Mouse (Mus musculus) cerebellum, adult 9-10 months (tissue): ENCODE measurements around the gene Sertad2.

Experiments used
- DNase-seq: peaks from one replicate; pipeline ENCODE4 v3.0.0; 2022

Sertad2 gene

GRCm38 (mm10) chr11:20604119-20604518 is 61.1 kb downstream of the Sertad2 start:
- DNase-seq: no peak

GRCm38 (mm10) chr11:20605613-20606012 is 62.6 kb downstream of the Sertad2 start:
- DNase-seq: no peak

- no peak for DNase-seq
Observed at GRCm38 (mm10) chr11:20608442-20608841, 65.4 kb downstream of the Sertad2 start.

- no peak for DNase-seq
Observed at GRCm38 (mm10) chr11:20613223-20613622, 70.2 kb downstream of the Sertad2 start.

- DNase-seq: no peak
Observed at GRCm38 (mm10) chr11:20616103-20616502, 73.0 kb downstream of the Sertad2 start.

- no peak for DNase-seq
Observed at GRCm38 (mm10) chr11:20627146-20627545, 84.1 kb downstream of the Sertad2 start.

GRCm38 (mm10) chr11:20628216-20628615 is 85.2 kb downstream of the Sertad2 start:
- no peak for DNase-seq

GRCm38 (mm10) chr11:20629700-20630099 is 86.6 kb downstream of the Sertad2 start:
- DNase-seq: no peak

- DNase-seq: peak; percentile 98
Observed at GRCm38 (mm10) chr11:20631026-20631940, 88.2 kb downstream of the Sertad2 start.

GRCm38 (mm10) chr11:20631941-20632618 is 89.0 kb downstream of the Sertad2 start:
- DNase-seq: no peak

GRCm38 (mm10) chr11:20632619-20632965 is 89.5 kb downstream of the Sertad2 start:
- peak; percentile 57 for DNase-seq

- DNase-seq: no peak
Observed at GRCm38 (mm10) chr11:20634543-20634942, 91.5 kb downstream of the Sertad2 start.

- no peak for DNase-seq
Observed at GRCm38 (mm10) chr11:20635646-20636045, 92.6 kb downstream of the Sertad2 start.

- no peak for DNase-seq
Observed at GRCm38 (mm10) chr11:20636114-20636513, 93.1 kb downstream of the Sertad2 start.

- DNase-seq: no peak
Observed at GRCm38 (mm10) chr11:20637060-20637459, 94.0 kb downstream of the Sertad2 start.

- peak; percentile 83 for DNase-seq
Observed at GRCm38 (mm10) chr11:20638841-20639240, 95.8 kb downstream of the Sertad2 start.

- DNase-seq: no peak
Observed at GRCm38 (mm10) chr11:20639918-20640447, 96.9 kb downstream of the Sertad2 start.

GRCm38 (mm10) chr11:20642321-20642720 is 99.3 kb downstream of the Sertad2 start:
- no peak for DNase-seq

GRCm38 (mm10) chr11:20643161-20643560 is 100.1 kb downstream of the Sertad2 start:
- DNase-seq: no peak

GRCm38 (mm10) chr11:20644166-20644565 is 101.1 kb downstream of the Sertad2 start:
- no peak for DNase-seq

- DNase-seq: no peak
Observed at GRCm38 (mm10) chr11:20644872-20645271, 101.8 kb downstream of the Sertad2 start.

- DNase-seq: no peak
Observed at GRCm38 (mm10) chr11:20645521-20645920, 102.5 kb downstream of the Sertad2 start.

GRCm38 (mm10) chr11:20646142-20646541 is 103.1 kb downstream of the Sertad2 start:
- no peak for DNase-seq
